Mouse (Mus musculus) thymus, postnatal 14 days (tissue): ENCODE data around the gene Nkx3-2.

ENCODE experiments used
- DNase-seq: peaks from one replicate; pipeline ENCODE4 v3.0.0; 2021

The Nkx3-2 gene

GRCm38 (mm10) chr5:41763731-41764721 lies at the start of gene Nkx3-2:
Gene Nkx3-2 (minus strand): TSS chr5:41764501.
- DNase-seq: no peak

- no peak for DNase-seq
Measured at GRCm38 (mm10) chr5:41812516-41812915, 48.2 kb upstream of the Nkx3-2 start.

- no peak for DNase-seq
Measured at GRCm38 (mm10) chr5:41811279-41811678, 47.0 kb upstream of the Nkx3-2 start.

GRCm38 (mm10) chr5:41807383-41807782 lies 43.1 kb upstream of the Nkx3-2 start:
- DNase-seq: no peak

GRCm38 (mm10) chr5:41806176-41806575 lies 41.9 kb upstream of the Nkx3-2 start:
- DNase-seq: no peak

- DNase-seq: no peak
Measured at GRCm38 (mm10) chr5:41805085-41805484, 40.8 kb upstream of the Nkx3-2 start.

GRCm38 (mm10) chr5:41804643-41805042 lies 40.3 kb upstream of the Nkx3-2 start:
- DNase-seq: no peak

- DNase-seq: no peak
Measured at GRCm38 (mm10) chr5:41801622-41802021, 37.3 kb upstream of the Nkx3-2 start.

GRCm38 (mm10) chr5:41794434-41794833 lies 30.1 kb upstream of the Nkx3-2 start:
- no peak for DNase-seq

- no peak for DNase-seq
Measured at GRCm38 (mm10) chr5:41790517-41790916, 26.2 kb upstream of the Nkx3-2 start.

- no peak for DNase-seq
Measured at GRCm38 (mm10) chr5:41788877-41789276, 24.6 kb upstream of the Nkx3-2 start.

GRCm38 (mm10) chr5:41781890-41782289 lies 17.6 kb upstream of the Nkx3-2 start:
- DNase-seq: no peak

- no peak for DNase-seq
Measured at GRCm38 (mm10) chr5:41780026-41780425, 15.7 kb upstream of the Nkx3-2 start.

- DNase-seq: no peak
Measured at GRCm38 (mm10) chr5:41775728-41776127, 11.4 kb upstream of the Nkx3-2 start.

GRCm38 (mm10) chr5:41775273-41775672 lies 11.0 kb upstream of the Nkx3-2 start:
- no peak for DNase-seq

- DNase-seq: peak; percentile 88
Measured at GRCm38 (mm10) chr5:41768382-41769040, 4.2 kb upstream of the Nkx3-2 start.

- DNase-seq: peak; percentile 6
Measured at GRCm38 (mm10) chr5:41767296-41768200, 3.2 kb upstream of the Nkx3-2 start.

GRCm38 (mm10) chr5:41766406-41767010 lies 2.2 kb upstream of the Nkx3-2 start:
- DNase-seq: no peak

GRCm38 (mm10) chr5:41765626-41766405 lies 1.5 kb upstream of the Nkx3-2 start:
- no peak for DNase-seq

GRCm38 (mm10) chr5:41762947-41763730 lies 1.2 kb downstream of the Nkx3-2 start:
- DNase-seq: no peak
